Mouse (Mus musculus): ENCODE results near the gene Il20ra. TPM values are rescaled to one million over a fixed set of nuclear protein-coding genes. Genes with fewer than 3 reads are reported as not detected.

The Il20ra gene
- polyA plus RNA-seq (2011; ENCODE audit: insufficient read length, low read depth, missing spikeins): 2.6 and 2.9 TPM in 2 replicates

- H3K27ac ChIP-seq (ENCODE audit: insufficient read depth, low read length): peak within 1 kb of the TSS; percentile 66
- H3K4me1 ChIP-seq (ENCODE audit: control insufficient read depth, insufficient read depth, low read length): no peaks in the 10 kb centered on the region
- H3K4me3 ChIP-seq (ENCODE audit: insufficient read depth, low read length): peak within 1 kb of the TSS; percentile 51
- TF ChIP-seq POLR2A (IDR thresholded peaks at IDR 0.05; ENCODE audit: low read depth, low read length) (no peak), CTCF (IDR thresholded peaks at IDR 0.05; ENCODE audit: borderline replicate concordance, insufficient read depth, low read length) (peak; percentile 57)
Measured at GRCm38 (mm10) chr10:19712421-19712836, at the start of gene Il20ra. Gene Il20ra, plus strand, starts transcription at chr10:19712570.

GRCm38 (mm10) chr10:19668973-19669372, 43.4 kb upstream of the Il20ra start:
- H3K27ac ChIP-seq (ENCODE audit: insufficient read depth, low read length): no peak overlapping the region
- TF ChIP-seq POLR2A (IDR thresholded peaks at IDR 0.05; ENCODE audit: low read depth, low read length) (no peak), CTCF (IDR thresholded peaks at IDR 0.05; ENCODE audit: borderline replicate concordance, insufficient read depth, low read length) (no peak)
- no peaks in the 10 kb centered on the region for H3K4me1 ChIP-seq (ENCODE audit: control insufficient read depth, insufficient read depth, low read length)
- H3K4me3 ChIP-seq (ENCODE audit: insufficient read depth, low read length): no peak overlapping the region

- TF ChIP-seq CTCF (IDR thresholded peaks at IDR 0.05; ENCODE audit: borderline replicate concordance, insufficient read depth, low read length) (no peak), POLR2A (IDR thresholded peaks at IDR 0.05; ENCODE audit: low read depth, low read length) (no peak)
- H3K27ac ChIP-seq (ENCODE audit: insufficient read depth, low read length): no peak overlapping the region
- no peaks in the 10 kb centered on the region for H3K4me1 ChIP-seq (ENCODE audit: control insufficient read depth, insufficient read depth, low read length)
- no peak overlapping the region for H3K4me3 ChIP-seq (ENCODE audit: insufficient read depth, low read length)
Measured at GRCm38 (mm10) chr10:19672015-19672414, 40.4 kb upstream of the Il20ra start.

- TF ChIP-seq CTCF (IDR thresholded peaks at IDR 0.05; ENCODE audit: borderline replicate concordance, insufficient read depth, low read length) (no peak), POLR2A (IDR thresholded peaks at IDR 0.05; ENCODE audit: low read depth, low read length) (no peak)
- H3K27ac ChIP-seq (ENCODE audit: insufficient read depth, low read length): no peak overlapping the region
- H3K4me3 ChIP-seq (ENCODE audit: insufficient read depth, low read length): no peak overlapping the region
- H3K4me1 ChIP-seq (ENCODE audit: control insufficient read depth, insufficient read depth, low read length): no peaks in the 10 kb centered on the region
Measured at GRCm38 (mm10) chr10:19673146-19673545, 39.2 kb upstream of the Il20ra start.

GRCm38 (mm10) chr10:19687686-19688085, 24.7 kb upstream of the Il20ra start:
- no peak overlapping the region for H3K27ac ChIP-seq (ENCODE audit: insufficient read depth, low read length)
- H3K4me1 ChIP-seq (ENCODE audit: control insufficient read depth, insufficient read depth, low read length): no peaks in the 10 kb centered on the region
- no peak overlapping the region for H3K4me3 ChIP-seq (ENCODE audit: insufficient read depth, low read length)
- no peak for TF ChIP-seq POLR2A (IDR thresholded peaks at IDR 0.05; ENCODE audit: low read depth, low read length)
- no peak for TF ChIP-seq CTCF (IDR thresholded peaks at IDR 0.05; ENCODE audit: borderline replicate concordance, insufficient read depth, low read length)

GRCm38 (mm10) chr10:19691287-19691686, 21.1 kb upstream of the Il20ra start:
- no peaks in the 10 kb centered on the region for H3K4me1 ChIP-seq (ENCODE audit: control insufficient read depth, insufficient read depth, low read length)
- TF ChIP-seq CTCF (IDR thresholded peaks at IDR 0.05; ENCODE audit: borderline replicate concordance, insufficient read depth, low read length) (no peak), POLR2A (IDR thresholded peaks at IDR 0.05; ENCODE audit: low read depth, low read length) (no peak)
- H3K4me3 ChIP-seq (ENCODE audit: insufficient read depth, low read length): no peak overlapping the region
- H3K27ac ChIP-seq (ENCODE audit: insufficient read depth, low read length): no peak overlapping the region

- H3K4me1 ChIP-seq (ENCODE audit: control insufficient read depth, insufficient read depth, low read length): no peaks in the 10 kb centered on the region
- H3K27ac ChIP-seq (ENCODE audit: insufficient read depth, low read length): no peak overlapping the region
- no peak for TF ChIP-seq POLR2A (IDR thresholded peaks at IDR 0.05; ENCODE audit: low read depth, low read length)
- no peak for TF ChIP-seq CTCF (IDR thresholded peaks at IDR 0.05; ENCODE audit: borderline replicate concordance, insufficient read depth, low read length)
- H3K4me3 ChIP-seq (ENCODE audit: insufficient read depth, low read length): no peak overlapping the region
Measured at GRCm38 (mm10) chr10:19691771-19692170, 20.6 kb upstream of the Il20ra start.

- H3K27ac ChIP-seq (ENCODE audit: insufficient read depth, low read length): no peak overlapping the region
- TF ChIP-seq POLR2A (IDR thresholded peaks at IDR 0.05; ENCODE audit: low read depth, low read length): no peak
- TF ChIP-seq CTCF (IDR thresholded peaks at IDR 0.05; ENCODE audit: borderline replicate concordance, insufficient read depth, low read length): no peak
- H3K4me1 ChIP-seq (ENCODE audit: control insufficient read depth, insufficient read depth, low read length): no peaks in the 10 kb centered on the region
- H3K4me3 ChIP-seq (ENCODE audit: insufficient read depth, low read length): no peak overlapping the region
Measured at GRCm38 (mm10) chr10:19692332-19692731, 20.0 kb upstream of the Il20ra start.

GRCm38 (mm10) chr10:19692988-19693387, 19.4 kb upstream of the Il20ra start:
- Histone ChIP-seq H3K4me1 (ENCODE audit: control insufficient read depth, insufficient read depth, low read length) (no peaks in the 10 kb centered on the region), H3K4me3 (ENCODE audit: insufficient read depth, low read length) (no peak overlapping the region), H3K27ac (ENCODE audit: insufficient read depth, low read length) (no peak overlapping the region)
- TF ChIP-seq POLR2A (IDR thresholded peaks at IDR 0.05; ENCODE audit: low read depth, low read length) (no peak), CTCF (IDR thresholded peaks at IDR 0.05; ENCODE audit: borderline replicate concordance, insufficient read depth, low read length) (peak; percentile 62; the same call in 1 of the 2 replicates)

GRCm38 (mm10) chr10:19693629-19694028, 18.7 kb upstream of the Il20ra start:
- Histone ChIP-seq H3K27ac (ENCODE audit: insufficient read depth, low read length) (no peak overlapping the region), H3K4me3 (ENCODE audit: insufficient read depth, low read length) (no peak overlapping the region), H3K4me1 (ENCODE audit: control insufficient read depth, insufficient read depth, low read length) (no peaks in the 10 kb centered on the region)
- TF ChIP-seq CTCF (IDR thresholded peaks at IDR 0.05; ENCODE audit: borderline replicate concordance, insufficient read depth, low read length) (no peak), POLR2A (IDR thresholded peaks at IDR 0.05; ENCODE audit: low read depth, low read length) (no peak)
